Mouse (Mus musculus): ENCODE results near the gene Dok4.

DNA sequence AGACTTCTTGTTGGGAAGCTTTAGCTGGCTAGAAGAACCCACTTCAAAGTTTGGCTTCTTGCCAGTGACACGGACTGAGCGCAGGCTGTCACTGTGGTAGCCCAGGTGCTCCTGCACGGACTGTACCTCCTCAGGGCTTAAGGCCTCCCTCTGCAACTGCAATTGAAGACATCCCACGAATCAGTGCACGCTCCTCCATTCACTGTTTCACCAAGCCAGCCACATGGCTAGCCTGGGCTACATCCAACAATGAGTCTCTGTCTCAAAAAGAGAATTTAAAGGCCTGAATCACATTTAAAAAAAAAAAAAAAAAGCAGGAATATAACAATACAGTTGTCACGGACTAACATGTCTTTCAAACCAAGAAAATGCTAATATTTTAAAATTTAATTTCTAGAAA is 47.8 kb downstream of the Dok4 start:
- no peak for TF ChIP-seq POLR2A (IDR thresholded peaks at IDR 0.05; ENCODE audit: low read depth, low read length)
- no peak for TF ChIP-seq CTCF (conservative IDR thresholded peaks at IDR 0.05; ENCODE audit: insufficient read depth, insufficient read length, low read depth, low read length)
